Mouse (Mus musculus): ENCODE data around the gene Sema6d.

GRCm38 (mm10) chr2:124298351-124298750 is 208.6 kb downstream of the Sema6d start:
- TF ChIP-seq POLR2A (IDR thresholded peaks at IDR 0.05; ENCODE audit: insufficient read depth, low read depth, low read length), result no peak
- no peak for TF ChIP-seq EP300 (IDR thresholded peaks at IDR 0.05; ENCODE audit: insufficient read depth, low read depth, low read length)
